Mouse (Mus musculus) kidney, adult 2 months (tissue): ENCODE results near the gene Vmn1r199. TPM values are rescaled to one million over a fixed set of nuclear protein-coding genes. Genes with fewer than 3 reads are reported as not detected.
"Not testable (repeated sequence)": the region's sequence is repeated elsewhere in the genome, so short reads cannot be mapped to it uniquely, and the experiment has no call there.

ENCODE experiments used
- DNase-seq: peaks from one replicate; pipeline ENCODE4 v3.0.0; 2021
- H3K27ac ChIP-seq: fragments of 200-500 bp; 2 replicates; pipeline ENCODE4 v1.5.1; 2012; ENCODE audit warnings: low read depth, low read length, control low read depth, inconsistent platforms; ENCODE audit not compliant: insufficient read depth
- H3K27me3 ChIP-seq: fragments of 200-500 bp; replicated peaks from 2 replicates; pipeline ENCODE4 v1.6.1; 2012; ENCODE audit warnings: mild to moderate bottlenecking, moderate library complexity, low read length, inconsistent platforms; ENCODE audit not compliant: control insufficient read depth, insufficient read depth
- H3K36me3 ChIP-seq: fragments of 200-500 bp; 2 replicates; pipeline ENCODE4 v1.6.1; 2012; ENCODE audit warnings: mild to moderate bottlenecking, moderate library complexity, low read length, inconsistent platforms; ENCODE audit not compliant: control insufficient read depth, insufficient read depth
- H3K4me1 ChIP-seq: fragments of 200-500 bp; 2 replicates; pipeline ENCODE4 v1.6.1; 2011; ENCODE audit warnings: low read length; ENCODE audit not compliant: control insufficient read depth, insufficient read depth
- H3K4me3 ChIP-seq: fragments of 200-500 bp; 2 replicates; pipeline ENCODE4 v1.5.1; 2011; ENCODE audit warnings: mild to moderate bottlenecking, low read depth, low read length, control low read depth; ENCODE audit not compliant: insufficient read depth
- CTCF ChIP-seq: fragments of 200-500 bp; conservative IDR thresholded peaks from 2 replicates; pipeline ENCODE4 v1.5.1; 2011; ENCODE audit warnings: low read depth, mild to moderate bottlenecking, control low read depth, low read length, moderate library complexity, mixed read lengths; ENCODE audit not compliant: insufficient read depth, insufficient read length
- POLR2A ChIP-seq: fragments of 200-500 bp; IDR thresholded peaks from one replicate; pipeline ENCODE4 v1.6.1; 2011; ENCODE audit warnings: low read depth, low read length, control low read depth
- WGBS: fragments of 180-500 bp; shearing (Covaris S2); methylation state at CpG from one replicate; pipeline ENCODE4 v1.1.7; 2018; 5-methylcytosine and 5-hydroxymethylcytosine counted together
- polyA plus RNA-seq: library from polyadenylated mRNA; depleted of rRNA; stranded (reverse); fragments of >200 nt; gene quantifications from 2 replicates; pipeline ENCODE4 v1.2.3, GENCODE M21; 2012; rRNA removed

The Vmn1r199 gene
- polyA plus RNA-seq = not detected in 2 replicates

DNA sequence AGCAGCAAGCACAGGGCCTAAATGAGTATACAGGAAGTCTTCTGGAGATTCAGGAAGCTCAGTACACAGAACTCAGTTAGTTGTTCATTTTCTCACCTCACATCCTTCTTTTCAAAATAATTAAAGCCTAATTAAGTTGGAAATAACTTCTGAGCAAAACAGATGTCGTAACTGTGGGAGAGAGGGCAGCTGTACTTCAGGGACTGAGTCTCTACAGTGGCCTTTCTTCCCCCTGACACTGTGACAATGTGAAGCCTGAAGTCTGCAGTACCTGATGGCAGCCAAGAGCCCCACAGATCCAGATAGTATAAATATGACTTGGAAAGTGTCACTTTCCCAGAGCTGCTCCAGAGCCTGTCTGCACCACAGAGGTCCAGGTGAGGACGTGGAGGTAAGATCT lies at the start of gene Vmn1r199:
TSS of gene Vmn1r199 (plus strand) at position 301 of the 400 bp plus-strand sequence.
- 68% methylated on average over 2 of the region's 2 CpGs for WGBS
- DNase-seq = no peak
- TF ChIP-seq POLR2A (no peak), CTCF (no peak)
- Histone ChIP-seq H3K4me3 (no peak within 1 kb of the TSS), H3K36me3 (no peaks in the 10 kb centered on the region), H3K4me1 (no peaks in the 10 kb centered on the region), H3K27ac (no peak within 1 kb of the TSS), H3K27me3 (no peaks in the 10 kb centered on the region)

DNA sequence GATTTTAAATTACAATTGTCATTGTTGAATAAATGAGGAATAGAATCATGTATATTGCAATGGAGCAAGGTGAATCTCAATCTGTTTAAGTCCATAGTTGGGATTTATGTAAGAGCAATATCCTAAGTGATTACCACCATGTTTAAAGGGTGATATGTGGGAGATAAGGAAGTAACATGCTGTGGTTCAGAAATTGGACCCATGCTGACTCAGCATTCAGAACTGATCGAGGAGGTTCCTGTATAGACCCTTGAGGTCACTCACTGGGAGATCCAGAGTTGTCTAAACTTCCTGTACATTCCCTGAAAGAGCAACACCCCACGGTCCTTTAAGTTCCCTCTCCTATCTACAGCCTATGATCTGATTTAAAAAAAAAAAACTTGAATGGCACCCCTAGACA lies 46.3 kb upstream of the Vmn1r199 start:
- 60% methylated on average over 2 of the region's 2 CpGs for WGBS
- Histone ChIP-seq H3K36me3 (no peaks in the 10 kb centered on the region), H3K27me3 (no peaks in the 10 kb centered on the region), H3K4me3 (no peak overlapping the region), H3K27ac (no peak overlapping the region), H3K4me1 (no peaks in the 10 kb centered on the region)
- no peak for DNase-seq
- TF ChIP-seq POLR2A (no peak), CTCF (no peak)

GRCm38 (mm10) chr13:22335565-22335964 lies 44.1 kb upstream of the Vmn1r199 start:
- no peak for TF ChIP-seq CTCF
- no peak for TF ChIP-seq POLR2A
- no peaks in the 10 kb centered on the region for H3K4me1 ChIP-seq
- no peaks in the 10 kb centered on the region for H3K36me3 ChIP-seq
- no peak for DNase-seq
- no peaks in the 10 kb centered on the region for H3K27me3 ChIP-seq
- no peak overlapping the region for H3K4me3 ChIP-seq
- WGBS = 80% methylated on average over 1 of the region's 1 CpGs
- H3K27ac ChIP-seq = no peak overlapping the region

DNA sequence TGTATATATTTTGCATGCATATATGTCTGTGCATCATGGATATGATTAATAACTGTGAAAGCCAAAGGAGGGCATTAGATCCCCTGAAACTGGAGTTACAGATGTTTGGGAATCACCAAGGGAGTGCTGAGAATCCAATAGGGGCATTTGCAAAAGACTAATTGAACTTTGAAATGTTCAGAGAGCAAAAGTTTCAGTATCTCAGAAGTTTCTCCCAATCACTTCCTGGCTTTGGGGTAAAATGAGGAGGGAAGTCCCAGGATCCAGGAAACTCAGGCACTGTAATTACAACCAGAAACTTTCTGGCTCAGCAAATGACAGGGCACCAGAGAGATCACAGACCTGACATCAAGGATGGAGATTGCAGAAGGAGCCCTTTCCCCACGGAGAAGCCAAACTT lies 29.6 kb upstream of the Vmn1r199 start, which contains the start of gene Vmn1r198:
TSS of gene Vmn1r198 (plus strand) at position 301 of the 400 bp plus-strand sequence.
- Histone ChIP-seq H3K4me1 (no peaks in the 10 kb centered on the region), H3K27ac (no peak within 1 kb of the TSS), H3K36me3 (no peaks in the 10 kb centered on the region), H3K27me3 (no peaks in the 10 kb centered on the region), H3K4me3 (no peak within 1 kb of the TSS)
- DNase-seq = no peak
- 37% methylated on average over 1 of the region's 1 CpGs for WGBS
- TF ChIP-seq POLR2A = no peak

DNA sequence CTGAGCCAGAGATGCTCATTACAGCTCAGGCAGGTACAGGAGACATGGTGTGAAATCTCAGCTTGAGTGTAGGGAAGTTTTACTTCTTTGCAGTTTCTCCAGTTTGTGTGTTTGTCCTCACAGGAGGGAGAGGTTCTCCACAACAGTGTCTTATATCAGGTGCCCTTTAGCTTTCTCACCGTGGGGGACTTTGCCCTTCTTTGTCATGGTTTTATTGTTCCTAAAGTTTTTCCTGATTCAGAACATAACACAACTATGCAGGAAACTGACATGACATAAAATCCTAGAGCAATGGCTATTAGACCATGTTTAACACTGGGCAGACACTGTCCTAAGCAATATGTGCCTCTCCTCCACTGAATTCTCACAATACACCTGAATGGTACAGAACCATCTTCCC lies 28.8 kb upstream of the Vmn1r199 start:
- no peaks in the 10 kb centered on the region for H3K4me1 ChIP-seq
- no peak for TF ChIP-seq POLR2A
- no peak for TF ChIP-seq CTCF
- DNase-seq = no peak
- WGBS = 63% methylated on average over 1 of the region's 1 CpGs
- H3K36me3 ChIP-seq = no peaks in the 10 kb centered on the region
- H3K27ac ChIP-seq = no peak overlapping the region
- no peaks in the 10 kb centered on the region for H3K27me3 ChIP-seq
- no peak overlapping the region for H3K4me3 ChIP-seq

- DNase-seq, H3K27me3 ChIP-seq, H3K36me3 ChIP-seq, H3K27ac ChIP-seq, H3K4me3 ChIP-seq, H3K4me1 ChIP-seq: not testable (repeated sequence)
- WGBS = 57% methylated on average over 3 of the region's 3 CpGs
These were observed 1.5 kb downstream of the Vmn1r199 start for GRCm38 (mm10) chr13:22381128-22381527.

DNA sequence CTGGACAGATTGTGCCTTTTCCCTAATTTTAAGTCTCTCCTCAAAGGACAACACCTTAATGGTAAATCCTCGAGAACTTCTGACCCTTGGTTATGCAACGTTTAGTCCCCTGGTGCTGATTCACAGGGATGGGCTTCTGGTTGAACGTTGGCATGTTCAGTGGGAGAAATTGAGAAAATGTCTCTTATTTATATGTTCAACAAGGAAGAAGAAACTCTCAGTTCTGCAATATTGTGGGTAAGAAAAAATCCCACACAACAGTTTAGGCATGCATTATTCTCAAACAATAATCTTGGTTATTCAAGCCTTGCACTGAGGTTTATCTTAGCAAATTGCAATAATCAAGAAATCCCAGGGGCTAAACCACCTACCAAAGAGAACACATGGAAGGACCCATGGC lies 3.8 kb downstream of the Vmn1r199 start:
- Histone ChIP-seq H3K27me3 (no peaks in the 10 kb centered on the region), H3K4me3 (no peak overlapping the region)
- no peak for TF ChIP-seq CTCF
- no peak for TF ChIP-seq POLR2A

DNA sequence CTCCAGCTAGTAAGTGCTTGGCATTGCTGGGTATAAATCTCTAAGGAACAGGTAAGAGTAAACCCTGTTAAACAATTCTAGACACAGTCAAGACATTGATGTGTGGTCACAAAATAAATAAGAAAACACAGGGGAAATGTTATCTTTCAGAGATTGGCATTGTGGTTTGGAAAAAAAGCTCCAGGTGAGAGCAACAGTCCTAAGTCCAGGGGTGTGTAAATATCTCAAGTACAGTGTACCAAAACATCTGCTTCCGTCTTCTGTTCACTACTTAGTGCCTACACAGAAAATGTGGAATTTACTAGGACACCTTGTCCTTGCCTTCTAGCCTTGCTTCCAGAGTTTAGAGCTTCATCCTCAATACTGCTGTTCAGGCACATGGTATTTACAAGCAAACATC lies 7.4 kb downstream of the Vmn1r199 start:
- H3K27me3 ChIP-seq = no peaks in the 10 kb centered on the region
- H3K4me1 ChIP-seq = no peaks in the 10 kb centered on the region
- DNase-seq = no peak
- H3K36me3 ChIP-seq = no peaks in the 10 kb centered on the region
- TF ChIP-seq CTCF = no peak
- no peak for TF ChIP-seq POLR2A
- H3K27ac ChIP-seq = no peak overlapping the region
- H3K4me3 ChIP-seq = no peak overlapping the region
- WGBS = 81% methylated on average over 1 of the region's 1 CpGs

More for the DNA sequence above, 3.8 kb downstream of the Vmn1r199 start:
- 69% methylated on average over 3 of the region's 3 CpGs for WGBS
- H3K36me3 ChIP-seq = no peaks in the 10 kb centered on the region
- H3K27ac ChIP-seq = no peak overlapping the region
- H3K4me1 ChIP-seq = no peaks in the 10 kb centered on the region
- DNase-seq = no peak
